Mouse (Mus musculus): Measurements from ENCODE around the gene Pip4k2c. TPM values are rescaled to one million over a fixed set of nuclear protein-coding genes. Genes with fewer than 3 reads are reported as not detected.

Pip4k2c gene
- polyA plus RNA-seq, 1 experiment: 36.7 TPM

DNA sequence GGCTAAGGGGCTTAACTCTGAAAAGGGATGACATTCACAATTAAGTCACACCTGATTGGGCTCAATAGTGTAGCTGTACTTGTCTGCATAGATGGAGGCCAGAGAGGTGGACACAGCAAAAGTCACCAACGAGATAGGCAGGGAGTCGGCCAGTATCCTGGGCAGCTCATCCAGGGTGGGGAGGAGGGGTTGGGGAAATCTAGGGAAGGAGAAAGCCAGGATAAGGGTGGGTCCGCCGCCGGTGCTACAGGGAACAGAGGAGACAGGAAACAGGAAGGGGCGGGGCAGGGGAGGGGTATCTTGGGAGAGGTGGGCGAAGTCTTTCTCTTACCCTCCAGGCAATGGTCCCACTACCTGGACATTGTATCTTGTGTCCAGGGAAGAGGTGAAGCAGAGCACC lies 34.6 kb downstream of the Pip4k2c start:
- Histone ChIP-seq H3K4me3 (ENCODE audit: low read depth, low read length) (peak overlapping the region; percentile 70), H3K36me3 (ENCODE audit: control insufficient read depth, insufficient read depth, low read length, poor library complexity, severe bottlenecking) (no peaks in the 10 kb centered on the region), H3K9ac (ENCODE audit: low read depth, poor library complexity, severe bottlenecking) (peak overlapping the region; percentile 55), H3K9me3 (replicated peaks; ENCODE audit: control insufficient read depth, insufficient read depth, low read length, poor library complexity, severe bottlenecking) (no peaks in the 10 kb centered on the region), H3K27me3 (ENCODE audit: control insufficient read depth, insufficient read depth, low read length, poor library complexity, severe bottlenecking) (no peaks in the 10 kb centered on the region; the same call in 1 of the 2 replicates), H3K4me1 (ENCODE audit: control insufficient read depth, insufficient read depth, low read length) (peaks cover 4% of the 10 kb centered on the region), H3K27ac (ENCODE audit: insufficient read depth, low read length) (no peak overlapping the region)
- TF ChIP-seq POLR2A (IDR thresholded peaks at IDR 0.05; ENCODE audit: insufficient read depth, low read length) (no peak), CTCF (IDR thresholded peaks at IDR 0.05; ENCODE audit: low read depth, low read length) (no peak), EP300 (IDR thresholded peaks at IDR 0.05; ENCODE audit: insufficient read depth, low read depth, low read length) (0 out of 2 replicates have a peak, but pooled peaks have one; percentile 11)

DNA sequence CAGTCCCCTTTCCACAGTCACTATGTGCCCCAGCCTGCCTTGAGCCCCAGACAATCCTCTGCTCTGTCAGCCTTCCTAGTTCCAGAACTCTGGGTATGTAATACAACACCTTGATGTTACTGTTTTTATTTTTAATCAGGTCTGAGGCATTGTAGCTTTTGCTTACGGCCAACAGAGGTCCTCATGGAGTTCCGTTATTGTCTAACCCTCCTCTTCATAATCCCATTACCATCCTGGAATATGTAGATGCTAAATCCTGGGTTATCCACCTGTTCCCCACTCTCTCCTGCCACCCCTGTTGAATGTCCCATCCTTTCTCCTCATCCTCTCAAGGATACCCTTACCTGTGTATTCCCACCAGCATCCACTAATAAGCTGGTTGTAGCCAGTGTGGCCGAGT lies 35.2 kb downstream of the Pip4k2c start:
- no peak overlapping the region for H3K27ac ChIP-seq (ENCODE audit: insufficient read depth, low read length)
- peak overlapping the region; percentile 55 for H3K9ac ChIP-seq (ENCODE audit: low read depth, poor library complexity, severe bottlenecking)
- TF ChIP-seq EP300 (IDR thresholded peaks at IDR 0.05; ENCODE audit: insufficient read depth, low read depth, low read length): no peak
- TF ChIP-seq CTCF (IDR thresholded peaks at IDR 0.05; ENCODE audit: low read depth, low read length): no peak
- TF ChIP-seq POLR2A (IDR thresholded peaks at IDR 0.05; ENCODE audit: insufficient read depth, low read length): no peak
- no peaks in the 10 kb centered on the region for H3K36me3 ChIP-seq (ENCODE audit: control insufficient read depth, insufficient read depth, low read length, poor library complexity, severe bottlenecking)
- no peaks in the 10 kb centered on the region for H3K9me3 ChIP-seq (replicated peaks; ENCODE audit: control insufficient read depth, insufficient read depth, low read length, poor library complexity, severe bottlenecking)
- peak overlapping the region; percentile 70 for H3K4me3 ChIP-seq (ENCODE audit: low read depth, low read length)
- H3K27me3 ChIP-seq (ENCODE audit: control insufficient read depth, insufficient read depth, low read length, poor library complexity, severe bottlenecking): no peaks in the 10 kb centered on the region; the same call in 1 of the 2 replicates
- peaks cover 4% of the 10 kb centered on the region for H3K4me1 ChIP-seq (ENCODE audit: control insufficient read depth, insufficient read depth, low read length)

DNA sequence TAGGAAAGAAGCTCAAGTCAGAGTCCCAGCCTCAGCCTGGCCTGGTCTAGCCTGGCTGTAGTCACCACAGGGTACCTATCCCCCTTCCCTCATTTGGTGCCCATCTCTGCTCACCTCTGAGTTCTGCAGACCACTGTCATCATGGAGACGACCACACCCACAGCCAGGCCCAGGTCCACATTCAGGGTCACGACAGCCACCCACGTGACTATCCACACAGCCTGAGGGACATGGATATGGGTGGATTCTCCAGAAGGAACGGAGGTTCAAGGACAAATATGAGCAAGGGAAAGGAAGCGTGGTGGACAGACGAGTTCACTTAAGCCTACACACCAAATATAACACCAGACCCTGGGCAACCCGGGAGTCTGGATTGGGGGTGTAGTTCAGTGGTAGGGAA lies 37.2 kb downstream of the Pip4k2c start:
- no peaks in the 10 kb centered on the region for H3K36me3 ChIP-seq (ENCODE audit: control insufficient read depth, insufficient read depth, low read length, poor library complexity, severe bottlenecking)
- H3K27me3 ChIP-seq (ENCODE audit: control insufficient read depth, insufficient read depth, low read length, poor library complexity, severe bottlenecking): no peaks in the 10 kb centered on the region; the same call in 1 of the 2 replicates
- TF ChIP-seq EP300 (IDR thresholded peaks at IDR 0.05; ENCODE audit: insufficient read depth, low read depth, low read length) (no peak), POLR2A (IDR thresholded peaks at IDR 0.05; ENCODE audit: insufficient read depth, low read length) (no peak)
- no peaks in the 10 kb centered on the region for H3K9me3 ChIP-seq (replicated peaks; ENCODE audit: control insufficient read depth, insufficient read depth, low read length, poor library complexity, severe bottlenecking)
- H3K4me1 ChIP-seq (ENCODE audit: control insufficient read depth, insufficient read depth, low read length): peaks cover 6% of the 10 kb centered on the region
- no peak overlapping the region for H3K4me3 ChIP-seq (ENCODE audit: low read depth, low read length)
- H3K9ac ChIP-seq (ENCODE audit: low read depth, poor library complexity, severe bottlenecking): no peak overlapping the region
- H3K27ac ChIP-seq (ENCODE audit: insufficient read depth, low read length): no peak overlapping the region

DNA sequence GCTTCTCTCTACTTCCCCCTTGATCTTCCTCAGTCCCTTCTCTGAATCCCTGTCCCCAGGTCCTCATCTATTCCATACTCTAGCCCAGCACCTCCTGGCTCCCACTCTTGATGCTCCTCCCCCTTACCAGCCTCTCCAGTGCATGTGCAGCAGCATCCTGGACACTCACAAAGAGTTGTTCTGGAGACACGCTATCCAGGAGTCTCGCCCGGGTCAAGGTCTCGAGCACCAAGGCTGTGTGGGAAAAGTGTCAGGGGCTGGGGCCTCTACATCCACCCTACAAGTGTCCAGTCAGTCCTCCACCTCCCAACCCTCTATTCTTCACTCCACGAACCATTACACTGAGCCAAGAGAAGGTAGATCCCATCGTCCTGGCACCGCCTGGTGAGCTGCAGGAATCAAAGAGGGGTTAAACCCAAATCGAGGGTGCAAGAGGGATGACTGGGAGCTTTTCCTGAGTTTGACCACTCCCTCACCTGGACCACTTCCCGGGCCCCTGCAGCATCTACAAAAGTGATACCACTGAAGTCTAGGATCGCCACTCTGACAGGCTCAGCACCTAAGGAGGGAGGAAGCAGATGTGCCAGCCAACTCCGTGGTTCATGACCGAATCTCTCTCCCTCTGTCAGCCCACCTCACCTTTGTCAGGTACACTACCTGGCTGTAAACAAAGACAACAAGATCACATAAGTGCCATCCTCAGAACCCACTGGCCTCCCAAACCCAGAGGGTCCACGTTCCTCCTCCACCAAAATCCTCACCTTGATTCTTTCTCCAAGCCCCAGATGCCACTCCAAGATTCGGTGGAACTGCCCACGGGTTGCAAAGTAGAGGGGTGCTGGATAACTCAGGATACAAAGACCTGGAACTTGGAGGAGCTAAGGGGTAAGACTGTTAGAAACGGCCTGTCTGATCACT lies 38.0 kb downstream of the Pip4k2c start:
- Histone ChIP-seq H3K36me3 (ENCODE audit: control insufficient read depth, insufficient read depth, low read length, poor library complexity, severe bottlenecking) (no peaks in the 10 kb centered on the region), H3K4me1 (ENCODE audit: control insufficient read depth, insufficient read depth, low read length) (peaks cover 4% of the 10 kb centered on the region), H3K4me3 (ENCODE audit: low read depth, low read length) (no peak overlapping the region), H3K9ac (ENCODE audit: low read depth, poor library complexity, severe bottlenecking) (no peak overlapping the region), H3K27ac (ENCODE audit: insufficient read depth, low read length) (no peak overlapping the region), H3K9me3 (replicated peaks; ENCODE audit: control insufficient read depth, insufficient read depth, low read length, poor library complexity, severe bottlenecking) (no peaks in the 10 kb centered on the region), H3K27me3 (ENCODE audit: control insufficient read depth, insufficient read depth, low read length, poor library complexity, severe bottlenecking) (no peaks in the 10 kb centered on the region)
- TF ChIP-seq CTCF (IDR thresholded peaks at IDR 0.05; ENCODE audit: low read depth, low read length) (no peak), POLR2A (IDR thresholded peaks at IDR 0.05; ENCODE audit: insufficient read depth, low read length) (no peak), EP300 (IDR thresholded peaks at IDR 0.05; ENCODE audit: insufficient read depth, low read depth, low read length) (no peak)

DNA sequence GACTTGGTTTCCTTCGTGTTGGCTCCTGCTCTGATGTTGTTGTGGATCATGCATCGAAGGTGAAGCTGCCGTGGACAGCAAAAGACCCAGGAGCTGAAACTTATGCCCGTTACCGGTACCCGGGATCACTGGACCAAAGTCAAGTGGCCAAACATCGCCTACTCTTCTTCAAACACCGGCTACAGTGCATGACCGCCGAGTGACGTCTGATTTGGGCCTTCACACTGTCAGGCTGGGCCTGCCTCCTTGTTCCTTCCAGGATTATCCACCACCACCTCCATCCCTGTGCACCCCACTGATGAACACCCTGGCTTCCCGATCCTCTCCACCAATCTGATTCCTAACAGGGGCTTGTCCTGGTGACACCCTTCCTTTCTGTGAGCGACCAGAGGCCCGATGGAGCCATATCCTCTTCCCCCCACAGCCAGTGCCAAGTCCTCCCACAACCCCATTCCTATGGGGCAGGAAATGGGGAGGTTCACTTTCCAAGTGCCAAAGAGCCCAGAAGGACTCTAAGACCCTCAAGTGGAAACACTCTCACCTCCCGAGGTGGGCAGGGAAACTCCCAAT lies 39.7 kb downstream of the Pip4k2c start:
- Histone ChIP-seq H3K27me3 (ENCODE audit: control insufficient read depth, insufficient read depth, low read length, poor library complexity, severe bottlenecking) (no peaks in the 10 kb centered on the region), H3K4me3 (ENCODE audit: low read depth, low read length) (no peak overlapping the region)

GRCm38 (mm10) chr10:127170837-127171272 lies 40.5 kb downstream of the Pip4k2c start:
- H3K4me1 ChIP-seq (ENCODE audit: control insufficient read depth, insufficient read depth, low read length): peaks cover 4% of the 10 kb centered on the region
- H3K9ac ChIP-seq (ENCODE audit: low read depth, poor library complexity, severe bottlenecking): peak overlapping the region; percentile 54
- peak overlapping the region; percentile 75 for H3K4me3 ChIP-seq (ENCODE audit: low read depth, low read length)
- no peaks in the 10 kb centered on the region for H3K36me3 ChIP-seq (ENCODE audit: control insufficient read depth, insufficient read depth, low read length, poor library complexity, severe bottlenecking)
- TF ChIP-seq POLR2A (IDR thresholded peaks at IDR 0.05; ENCODE audit: insufficient read depth, low read length) (no peak), CTCF (IDR thresholded peaks at IDR 0.05; ENCODE audit: low read depth, low read length) (peak; percentile 81), EP300 (IDR thresholded peaks at IDR 0.05; ENCODE audit: insufficient read depth, low read depth, low read length) (no peak)
- no peaks in the 10 kb centered on the region for H3K27me3 ChIP-seq (ENCODE audit: control insufficient read depth, insufficient read depth, low read length, poor library complexity, severe bottlenecking)
- no peak overlapping the region for H3K27ac ChIP-seq (ENCODE audit: insufficient read depth, low read length)
- no peaks in the 10 kb centered on the region for H3K9me3 ChIP-seq (replicated peaks; ENCODE audit: control insufficient read depth, insufficient read depth, low read length, poor library complexity, severe bottlenecking)

More for the DNA sequence above, 39.7 kb downstream of the Pip4k2c start:
- TF ChIP-seq EP300 (IDR thresholded peaks at IDR 0.05; ENCODE audit: insufficient read depth, low read depth, low read length): no peak
- no peak for TF ChIP-seq POLR2A (IDR thresholded peaks at IDR 0.05; ENCODE audit: insufficient read depth, low read length)
- no peak for TF ChIP-seq CTCF (IDR thresholded peaks at IDR 0.05; ENCODE audit: low read depth, low read length)
- H3K4me1 ChIP-seq (ENCODE audit: control insufficient read depth, insufficient read depth, low read length): peaks cover 6% of the 10 kb centered on the region
- no peak overlapping the region for H3K9ac ChIP-seq (ENCODE audit: low read depth, poor library complexity, severe bottlenecking)
- H3K36me3 ChIP-seq (ENCODE audit: control insufficient read depth, insufficient read depth, low read length, poor library complexity, severe bottlenecking): no peaks in the 10 kb centered on the region
- H3K27ac ChIP-seq (ENCODE audit: insufficient read depth, low read length): no peak overlapping the region
- no peaks in the 10 kb centered on the region for H3K9me3 ChIP-seq (replicated peaks; ENCODE audit: control insufficient read depth, insufficient read depth, low read length, poor library complexity, severe bottlenecking)
